Mouse (Mus musculus): ENCODE measurements around the gene Unc13d. TPM values are rescaled to one million over a fixed set of nuclear protein-coding genes. Genes with fewer than 3 reads are reported as not detected.

Gene Unc13d
- polyA plus RNA-seq, 1 experiment from 2014 or later = 1.1 TPM

- H3K4me3 ChIP-seq (ENCODE audit: low read depth, low read length) = no peak overlapping the region
- H3K27ac ChIP-seq (ENCODE audit: low read depth, low read length) = no peak overlapping the region
- H3K27me3 ChIP-seq (replicated peaks; ENCODE audit: control insufficient read depth, insufficient read depth, low read length) = no peaks in the 10 kb centered on the region
- WGBS = 65% methylated on average over 23 of the region's 23 CpGs
- H3K4me1 ChIP-seq (replicated peaks; ENCODE audit: control insufficient read depth, insufficient read depth, low read length) = 0 out of 2 replicates have a peak, but pooled peaks cover 4% of the 10 kb centered on the region
- H3K9ac ChIP-seq (ENCODE audit: low read depth, low read length) = no peak overlapping the region
- peaks cover 13% of the 10 kb centered on the region for H3K36me3 ChIP-seq (ENCODE audit: control insufficient read depth, insufficient read depth)
- TF ChIP-seq CTCF (IDR thresholded peaks at IDR 0.05; ENCODE audit: low read depth) = no peak
- no peak for ATAC-seq
- H3K9me3 ChIP-seq (ENCODE audit: control insufficient read depth) = no peaks in the 10 kb centered on the region
- no peak overlapping the region for H3K4me2 ChIP-seq (replicated peaks; ENCODE audit: low read depth)
Observed at GRCm38 (mm10) chr11:116064187-116064867, 13.4 kb downstream of the Unc13d start.

- no peak overlapping the region for H3K4me3 ChIP-seq (ENCODE audit: low read depth, low read length)
- no peak overlapping the region for H3K27ac ChIP-seq (ENCODE audit: low read depth, low read length)
- H3K9me3 ChIP-seq (ENCODE audit: control insufficient read depth) = no peaks in the 10 kb centered on the region
- ATAC-seq = no peak
- 0 out of 2 replicates have a peak, but pooled peaks cover 4% of the 10 kb centered on the region for H3K4me1 ChIP-seq (replicated peaks; ENCODE audit: control insufficient read depth, insufficient read depth, low read length)
- no peak overlapping the region for H3K9ac ChIP-seq (ENCODE audit: low read depth, low read length)
- no peaks in the 10 kb centered on the region for H3K27me3 ChIP-seq (replicated peaks; ENCODE audit: control insufficient read depth, insufficient read depth, low read length)
- H3K36me3 ChIP-seq (ENCODE audit: control insufficient read depth, insufficient read depth) = peaks cover 20% of the 10 kb centered on the region
- H3K4me2 ChIP-seq (replicated peaks; ENCODE audit: low read depth) = no peak overlapping the region
- WGBS = 63% methylated on average over 13 of the region's 13 CpGs
- no peak for TF ChIP-seq CTCF (IDR thresholded peaks at IDR 0.05; ENCODE audit: low read depth)
Observed at GRCm38 (mm10) chr11:116063562-116063961, 14.2 kb downstream of the Unc13d start.

GRCm38 (mm10) chr11:116062521-116062920 is 15.2 kb downstream of the Unc13d start:
- Histone ChIP-seq H3K4me3 (ENCODE audit: low read depth, low read length) (no peak overlapping the region), H3K9ac (ENCODE audit: low read depth, low read length) (no peak overlapping the region), H3K27me3 (replicated peaks; ENCODE audit: control insufficient read depth, insufficient read depth, low read length) (no peaks in the 10 kb centered on the region), H3K9me3 (ENCODE audit: control insufficient read depth) (no peaks in the 10 kb centered on the region), H3K36me3 (ENCODE audit: control insufficient read depth, insufficient read depth) (peaks cover 31% of the 10 kb centered on the region), H3K4me1 (replicated peaks; ENCODE audit: control insufficient read depth, insufficient read depth, low read length) (0 out of 2 replicates have a peak, but pooled peaks cover 4% of the 10 kb centered on the region), H3K4me2 (replicated peaks; ENCODE audit: low read depth) (no peak overlapping the region), H3K27ac (ENCODE audit: low read depth, low read length) (no peak overlapping the region)
- 74% methylated on average over 8 of the region's 8 CpGs for WGBS
- no peak for TF ChIP-seq CTCF (IDR thresholded peaks at IDR 0.05; ENCODE audit: low read depth)
- no peak for ATAC-seq

- 86% methylated on average over 13 of the region's 13 CpGs for WGBS
- H3K27ac ChIP-seq (ENCODE audit: low read depth, low read length) = no peak overlapping the region
- ATAC-seq = no peak
- H3K9ac ChIP-seq (ENCODE audit: low read depth, low read length) = no peak overlapping the region
- H3K27me3 ChIP-seq (replicated peaks; ENCODE audit: control insufficient read depth, insufficient read depth, low read length) = no peaks in the 10 kb centered on the region
- H3K4me2 ChIP-seq (replicated peaks; ENCODE audit: low read depth) = no peak overlapping the region
- no peak for TF ChIP-seq CTCF (IDR thresholded peaks at IDR 0.05; ENCODE audit: low read depth)
- peaks cover 38% of the 10 kb centered on the region for H3K36me3 ChIP-seq (ENCODE audit: control insufficient read depth, insufficient read depth)
- no peaks in the 10 kb centered on the region for H3K9me3 ChIP-seq (ENCODE audit: control insufficient read depth)
- no peak overlapping the region for H3K4me3 ChIP-seq (ENCODE audit: low read depth, low read length)
- H3K4me1 ChIP-seq (replicated peaks; ENCODE audit: control insufficient read depth, insufficient read depth, low read length) = 0 out of 2 replicates have a peak, but pooled peaks cover 4% of the 10 kb centered on the region
Observed at GRCm38 (mm10) chr11:116061641-116062415, 15.9 kb downstream of the Unc13d start.

- Histone ChIP-seq H3K27ac (ENCODE audit: low read depth, low read length) (no peak overlapping the region), H3K27me3 (replicated peaks; ENCODE audit: control insufficient read depth, insufficient read depth, low read length) (no peaks in the 10 kb centered on the region), H3K9me3 (ENCODE audit: control insufficient read depth) (no peaks in the 10 kb centered on the region), H3K9ac (ENCODE audit: low read depth, low read length) (no peak overlapping the region), H3K4me3 (ENCODE audit: low read depth, low read length) (no peak overlapping the region), H3K36me3 (ENCODE audit: control insufficient read depth, insufficient read depth) (peaks cover 49% of the 10 kb centered on the region), H3K4me1 (replicated peaks; ENCODE audit: control insufficient read depth, insufficient read depth, low read length) (0 out of 2 replicates have a peak, but pooled peaks cover 4% of the 10 kb centered on the region), H3K4me2 (replicated peaks; ENCODE audit: low read depth) (no peak overlapping the region)
- ATAC-seq = peak; percentile 45
- no peak for TF ChIP-seq CTCF (IDR thresholded peaks at IDR 0.05; ENCODE audit: low read depth)
- 60% methylated on average over 9 of the region's 9 CpGs for WGBS
Observed at GRCm38 (mm10) chr11:116060596-116060995, 17.2 kb downstream of the Unc13d start.

- no peak for ATAC-seq
- Histone ChIP-seq H3K4me1 (replicated peaks; ENCODE audit: control insufficient read depth, insufficient read depth, low read length) (0 out of 2 replicates have a peak, but pooled peaks cover 4% of the 10 kb centered on the region), H3K4me3 (ENCODE audit: low read depth, low read length) (no peak overlapping the region), H3K27ac (ENCODE audit: low read depth, low read length) (no peak overlapping the region), H3K9ac (ENCODE audit: low read depth, low read length) (no peak overlapping the region), H3K4me2 (replicated peaks; ENCODE audit: low read depth) (no peak overlapping the region), H3K36me3 (ENCODE audit: control insufficient read depth, insufficient read depth) (peaks cover 58% of the 10 kb centered on the region), H3K27me3 (replicated peaks; ENCODE audit: control insufficient read depth, insufficient read depth, low read length) (no peaks in the 10 kb centered on the region), H3K9me3 (ENCODE audit: control insufficient read depth) (no peaks in the 10 kb centered on the region)
- WGBS = 93% methylated on average over 11 of the region's 11 CpGs
- TF ChIP-seq CTCF (IDR thresholded peaks at IDR 0.05; ENCODE audit: low read depth) = no peak
Observed at GRCm38 (mm10) chr11:116059691-116060025, 18.1 kb downstream of the Unc13d start.

Data from intestine, postnatal 0 days (tissue).